Mouse (Mus musculus) embryonic facial prominence, embryonic 13.5 days (tissue): Measurements from ENCODE around the gene Snap29. TPM values are rescaled to one million over a fixed set of nuclear protein-coding genes. Genes with fewer than 3 reads are reported as not detected.

ENCODE experiments used
- ATAC-seq: fragments of 200-750 bp; cut with Nextera tagmentation; 2 replicates; pipeline ENCODE4 v1.8.0; 2017; ENCODE audit warnings: low read depth; ENCODE audit not compliant: insufficient number of reproducible peaks, insufficient read depth, low FRiP score, low TSS enrichment
- H3K27ac ChIP-seq: fragments of 300-500 bp; sonication (generic); 2 replicates; pipeline ENCODE4 v1.5.1; 2015; ENCODE audit warnings: moderate library complexity, mild to moderate bottlenecking, inconsistent platforms
- H3K27me3 ChIP-seq: fragments of 300-500 bp; sonication (generic); 2 replicates; pipeline ENCODE4 v1.6.1; 2015; ENCODE audit warnings: mild to moderate bottlenecking, inconsistent platforms
- H3K36me3 ChIP-seq: fragments of 300-500 bp; sonication (generic); 2 replicates; pipeline ENCODE4 v1.6.1; 2015; ENCODE audit warnings: mild to moderate bottlenecking, inconsistent platforms
- H3K4me1 ChIP-seq: fragments of 300-500 bp; sonication (generic); 2 replicates; pipeline ENCODE4 v1.6.1; 2015; ENCODE audit warnings: inconsistent platforms
- H3K4me2 ChIP-seq: fragments of 300-500 bp; sonication (generic); 2 replicates; pipeline ENCODE4 v1.6.1; 2015; ENCODE audit warnings: moderate library complexity, mild to moderate bottlenecking, inconsistent platforms
- H3K4me3 ChIP-seq: fragments of 300-500 bp; sonication (generic); 2 replicates; pipeline ENCODE4 v1.5.1; 2015; ENCODE audit warnings: mild to moderate bottlenecking, inconsistent platforms
- H3K9ac ChIP-seq: fragments of 300-500 bp; sonication (generic); 2 replicates; pipeline ENCODE4 v1.6.1; 2015; ENCODE audit warnings: mild to moderate bottlenecking, inconsistent platforms
- H3K9me3 ChIP-seq: fragments of 300-500 bp; sonication (generic); 2 replicates; pipeline ENCODE4 v1.6.1; 2016; ENCODE audit warnings: inconsistent platforms
- WGBS: fragments of 180-500 bp; shearing (Covaris S2); methylation state at CpG from one replicate; pipeline ENCODE4 v1.1.7; 2015; ENCODE audit warnings: mixed read lengths; 5-methylcytosine and 5-hydroxymethylcytosine counted together
- polyA plus RNA-seq: library from polyadenylated mRNA; unstranded; fragments of >200 nt; fragmentation: Nextera tagmentation; extraction: Ambion mirVana; gene quantifications from 2 replicates; pipeline ENCODE4 v1.2.1, GENCODE M21; 2015

Gene Snap29
- polyA plus RNA-seq, 1 experiment from 2014 or later, result 13.2 TPM

GRCm38 (mm10) chr16:17474761-17475160, 69.0 kb downstream of the Snap29 start:
- WGBS, result 82% methylated on average over 2 of the region's 2 CpGs
- Histone ChIP-seq H3K27ac (no peak overlapping the region), H3K9ac (no peak overlapping the region), H3K4me2 (no peak overlapping the region), H3K27me3 (no peaks in the 10 kb centered on the region), H3K4me3 (no peak overlapping the region), H3K4me1 (peaks cover 4% of the 10 kb centered on the region; the same call in 1 of the 2 replicates), H3K9me3 (no peaks in the 10 kb centered on the region), H3K36me3 (peaks cover 54% of the 10 kb centered on the region)
- ATAC-seq, result no peak

GRCm38 (mm10) chr16:17475326-17475725, 69.5 kb downstream of the Snap29 start:
- 94% methylated on average over 4 of the region's 4 CpGs for WGBS
- H3K36me3 ChIP-seq, result peaks cover 49% of the 10 kb centered on the region

GRCm38 (mm10) chr16:17478331-17478943, 72.7 kb downstream of the Snap29 start:
- H3K4me1 ChIP-seq, result 0 out of 2 replicates have a peak, but pooled peaks cover 4% of the 10 kb centered on the region
- no peaks in the 10 kb centered on the region for H3K9me3 ChIP-seq
- no peak overlapping the region for H3K27ac ChIP-seq
- ATAC-seq, result no peak
- peaks cover 49% of the 10 kb centered on the region for H3K36me3 ChIP-seq
- no peaks in the 10 kb centered on the region for H3K27me3 ChIP-seq
- H3K9ac ChIP-seq, result no peak overlapping the region
- WGBS, result 86% methylated on average over 4 of the region's 4 CpGs
- H3K4me3 ChIP-seq, result no peak overlapping the region
- H3K4me2 ChIP-seq, result no peak overlapping the region

More at GRCm38 (mm10) chr16:17475326-17475725, 69.5 kb downstream of the Snap29 start:
- no peaks in the 10 kb centered on the region for H3K27me3 ChIP-seq
- H3K4me3 ChIP-seq, result no peak overlapping the region
- H3K4me1 ChIP-seq, result peaks cover 4% of the 10 kb centered on the region; the same call in 1 of the 2 replicates
- no peak overlapping the region for H3K4me2 ChIP-seq
- no peak for ATAC-seq
- no peaks in the 10 kb centered on the region for H3K9me3 ChIP-seq
- no peak overlapping the region for H3K27ac ChIP-seq
- no peak overlapping the region for H3K9ac ChIP-seq

Other genes with a start within 250 kb of the Snap29 start
- gene Ube2l3, start 203.3 kb upstream of the Snap29 start, polyA plus RNA-seq, result 348 TPM in 2 replicates
- 0.35 and 0.43 TPM in 2 replicates for gene Rimbp3, start 197.4 kb upstream of the Snap29 start, polyA plus RNA-seq
- 6.3 and 7.1 TPM in 2 replicates for gene Hic2, start 172.4 kb upstream of the Snap29 start, polyA plus RNA-seq
- 12.7 and 13.6 TPM in 2 replicates for gene Tmem191c, start 129.9 kb upstream of the Snap29 start, polyA plus RNA-seq
- 0.45 and 2.2 TPM in 2 replicates for gene Serpind1, start 74.6 kb upstream of the Snap29 start, polyA plus RNA-seq
- 35.5 and 37.9 TPM in 2 replicates for gene Pi4ka, start 328 bp downstream of the Snap29 start, polyA plus RNA-seq
- gene Crkl, start 46.0 kb downstream of the Snap29 start, polyA plus RNA-seq, result 83.3 and 84.3 TPM in 2 replicates
- gene Aifm3, start 83.6 kb downstream of the Snap29 start, polyA plus RNA-seq, result 1.1 and 2.0 TPM in 2 replicates
- gene Lztr1, start 102.7 kb downstream of the Snap29 start, polyA plus RNA-seq, result 98.5 and 119 TPM in 2 replicates
- gene Thap7, start 125.2 kb downstream of the Snap29 start, polyA plus RNA-seq, result 72.5 and 75.2 TPM in 2 replicates
- gene Lrrc74b, start 155.3 kb downstream of the Snap29 start, polyA plus RNA-seq, result not detected in 2 replicates
- gene P2rx6, start 155.9 kb downstream of the Snap29 start, polyA plus RNA-seq, result 0.08 and 0.32 TPM in 2 replicates
- gene Slc7a4, start 177.2 kb downstream of the Snap29 start, polyA plus RNA-seq, result 5.5 and 6.0 TPM in 2 replicates
- 39.0 and 39.8 TPM in 2 replicates for gene Smpd4, start 213.4 kb downstream of the Snap29 start, polyA plus RNA-seq
- gene Ccdc74a, start 240.5 kb downstream of the Snap29 start, polyA plus RNA-seq, result 8.7 and 10.4 TPM in 2 replicates